Mouse (Mus musculus): ENCODE results near the gene Ddx60.

DNA sequence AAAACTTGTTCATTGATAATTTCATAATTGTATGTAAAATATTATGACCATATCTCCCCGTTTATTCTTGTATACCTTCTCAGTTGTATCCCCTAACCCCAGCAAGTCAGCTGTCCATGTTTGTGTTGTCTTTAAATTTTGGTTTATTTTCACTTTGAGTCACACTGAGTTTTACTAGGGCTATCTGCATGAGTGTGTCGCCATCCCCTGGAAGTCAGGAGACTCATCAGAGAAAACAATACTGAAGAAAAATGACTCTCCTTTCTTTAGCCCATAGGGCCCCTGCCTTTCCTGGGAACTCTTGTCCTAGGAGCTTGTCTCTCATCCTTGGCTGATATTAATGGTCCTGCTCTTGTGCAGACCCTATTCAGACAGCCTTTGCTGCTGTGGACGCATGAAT lies 106.5 kb downstream of the Ddx60 start:
- TF ChIP-seq CTCF (IDR thresholded peaks at IDR 0.05; ENCODE audit: low read depth) (no peak), EP300 (IDR thresholded peaks at IDR 0.05; ENCODE audit: low read depth) (no peak)

Data from liver, embryonic 14.5 days (tissue).